Mouse (Mus musculus): Measurements from ENCODE around the gene Iqcd. TPM values are rescaled to one million over a fixed set of nuclear protein-coding genes. Genes with fewer than 3 reads are reported as not detected.

The Iqcd gene
- 3.8 and 4.6 TPM in 2 replicates for polyA plus RNA-seq (2012; rRNA removed)

DNA sequence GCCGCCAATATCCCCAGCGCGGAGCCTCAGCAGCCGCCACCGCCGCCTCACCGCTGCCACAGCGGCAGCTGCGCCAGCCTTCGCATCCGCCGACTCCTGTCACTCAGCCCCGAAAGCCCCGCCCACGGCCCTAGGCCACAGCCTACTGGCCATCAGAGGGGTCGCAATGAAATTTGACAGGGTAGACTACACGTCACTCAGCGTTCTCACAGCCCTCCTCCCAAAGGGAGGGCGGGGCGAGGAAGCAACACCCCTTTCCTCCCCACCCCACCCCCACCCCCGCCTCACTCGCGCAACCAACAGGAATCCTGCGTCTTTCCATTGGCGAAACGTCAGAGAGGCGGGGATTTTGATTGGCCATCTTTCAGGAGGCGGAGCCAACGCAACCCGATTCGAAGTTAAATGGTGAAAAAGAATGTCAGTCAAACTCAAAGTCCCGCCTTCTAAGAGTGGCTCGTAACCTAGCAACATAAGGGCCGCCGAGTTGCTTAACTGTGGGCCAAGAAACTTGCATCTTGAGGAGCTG, at the start of gene Iqcd, which contains the start of gene Tpcn1:
Iqcd (plus strand) TSS at position 448 of the 526 bp plus-strand sequence.
Tpcn1 (minus strand) TSS at position 105 of the 526 bp plus-strand sequence.

GRCm38 (mm10) chr5:120612442-120612821, 23.6 kb downstream of the Iqcd start, which contains the start of the genes Rita1 and Ddx54:
Rita1 (minus strand) TSS chr5:120612589.
Ddx54 (plus strand) TSS chr5:120612739.

DNA sequence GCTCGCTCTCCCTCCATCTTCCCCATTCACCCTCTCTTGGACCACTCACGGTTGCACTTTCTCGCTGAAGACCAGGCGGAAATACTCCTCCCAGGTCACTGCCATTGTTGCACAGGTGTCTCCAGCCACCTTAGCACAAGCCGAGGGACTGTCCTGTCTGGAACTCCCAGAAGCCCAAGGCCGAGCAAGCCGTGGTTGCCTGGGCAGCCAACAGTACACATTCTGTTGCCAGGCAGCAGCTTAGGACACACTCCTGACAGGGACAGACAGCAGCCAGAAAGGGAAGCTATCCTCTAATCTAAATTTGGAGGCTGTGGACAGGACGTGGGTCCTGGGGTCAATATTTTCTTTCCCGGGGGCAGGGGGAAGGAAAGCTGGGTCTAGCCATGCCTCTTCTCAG, 45.3 kb downstream of the Iqcd start, which contains the start of gene Cfap73:
Cfap73 (minus strand) TSS at position 105 of the 400 bp plus-strand sequence.

DNA sequence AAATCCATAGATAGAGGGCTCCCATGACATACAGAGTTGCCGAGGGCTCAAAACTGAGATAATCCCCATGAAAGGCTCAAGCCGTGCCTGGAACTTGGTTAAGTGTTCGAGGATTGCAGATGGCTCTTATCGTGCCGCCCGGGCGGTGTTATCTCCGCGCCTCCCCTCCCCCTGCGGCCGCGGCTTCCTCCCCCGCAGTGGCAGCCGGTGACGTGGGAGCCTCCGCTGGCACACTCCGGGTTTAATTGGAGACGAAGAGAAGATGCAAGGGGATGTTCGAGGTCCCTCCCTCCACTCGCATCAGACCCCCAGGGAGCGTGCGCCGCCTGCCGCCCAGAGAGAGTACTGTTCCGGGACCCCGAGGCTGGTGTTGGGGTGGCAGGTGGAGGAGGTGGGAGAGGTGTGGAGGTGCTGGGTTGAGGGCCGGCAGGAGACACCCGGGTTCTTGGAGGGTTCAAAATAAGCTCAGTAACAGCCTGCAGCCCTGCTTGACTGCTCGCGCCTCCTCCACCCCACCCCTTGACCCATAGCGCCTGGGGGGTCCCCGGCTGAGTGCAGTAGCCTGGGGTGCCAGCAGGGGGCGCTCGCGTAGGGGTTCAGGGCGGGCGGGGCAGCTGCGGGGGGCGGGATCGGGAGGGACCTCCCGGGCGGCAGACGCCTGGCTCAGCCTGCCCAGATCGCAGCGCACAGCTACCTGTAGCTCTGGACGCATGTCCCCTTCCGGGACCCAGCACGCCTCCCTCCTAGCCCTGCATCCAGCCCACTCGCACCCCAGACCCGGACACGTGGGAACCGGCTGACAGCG, 60.0 kb downstream of the Iqcd start, which contains the start of gene Rasal1:
Rasal1 (plus strand) TSS at position 244 of the 805 bp plus-strand sequence.

Other genes starting within 250 kb of the Iqcd start
- 0.06 and 0.09 TPM in 2 replicates for gene Lhx5, start 157.3 kb upstream of the Iqcd start, polyA plus RNA-seq (2012; rRNA removed)
- gene Sdsl, start 116.2 kb upstream of the Iqcd start, polyA plus RNA-seq (2012; rRNA removed), result 41.6 and 44.9 TPM in 2 replicates
- 0.60 and 1.2 TPM in 2 replicates for gene Sds, start 112.5 kb upstream of the Iqcd start, polyA plus RNA-seq (2012; rRNA removed)
- gene Plbd2, start 85.4 kb upstream of the Iqcd start, polyA plus RNA-seq (2012; rRNA removed), result 74.1 and 75.6 TPM in 2 replicates
- gene Slc8b1, start 77.8 kb upstream of the Iqcd start, polyA plus RNA-seq (2012; rRNA removed), result 36.4 and 42.5 TPM in 2 replicates
- 70.8 and 89.3 TPM in 2 replicates for gene Tpcn1, start 343 bp upstream of the Iqcd start, polyA plus RNA-seq (2012; rRNA removed)
- 20.3 and 23.6 TPM in 2 replicates for gene Rita1, start 23.6 kb downstream of the Iqcd start, polyA plus RNA-seq (2012; rRNA removed)
- 61.9 and 63.9 TPM in 2 replicates for gene Ddx54, start 23.7 kb downstream of the Iqcd start, polyA plus RNA-seq (2012; rRNA removed)
- 0.47 and 1.3 TPM in 2 replicates for gene Cfap73, start 45.2 kb downstream of the Iqcd start, polyA plus RNA-seq (2012; rRNA removed)
- gene Rasal1, start 59.8 kb downstream of the Iqcd start, polyA plus RNA-seq (2012; rRNA removed), result 6.8 and 19.2 TPM in 2 replicates
- gene Dtx1, start 122.9 kb downstream of the Iqcd start, polyA plus RNA-seq (2012; rRNA removed), result 26.3 and 31.9 TPM in 2 replicates
- 9.6 and 9.9 TPM in 2 replicates for gene Oas2, start 160.8 kb downstream of the Iqcd start, polyA plus RNA-seq (2012; rRNA removed)
- gene Oas3, start 188.6 kb downstream of the Iqcd start, polyA plus RNA-seq (2012; rRNA removed), result 2.3 and 3.1 TPM in 2 replicates
- gene Oas1e, start 206.5 kb downstream of the Iqcd start, polyA plus RNA-seq (2012; rRNA removed), result 10.8 and 12.8 TPM in 2 replicates
- gene Oas1c, start 223.5 kb downstream of the Iqcd start, polyA plus RNA-seq (2012; rRNA removed), result 9.6 and 11.6 TPM in 2 replicates